Mouse (Mus musculus): ENCODE results near the gene Smtnl1.

DNA sequence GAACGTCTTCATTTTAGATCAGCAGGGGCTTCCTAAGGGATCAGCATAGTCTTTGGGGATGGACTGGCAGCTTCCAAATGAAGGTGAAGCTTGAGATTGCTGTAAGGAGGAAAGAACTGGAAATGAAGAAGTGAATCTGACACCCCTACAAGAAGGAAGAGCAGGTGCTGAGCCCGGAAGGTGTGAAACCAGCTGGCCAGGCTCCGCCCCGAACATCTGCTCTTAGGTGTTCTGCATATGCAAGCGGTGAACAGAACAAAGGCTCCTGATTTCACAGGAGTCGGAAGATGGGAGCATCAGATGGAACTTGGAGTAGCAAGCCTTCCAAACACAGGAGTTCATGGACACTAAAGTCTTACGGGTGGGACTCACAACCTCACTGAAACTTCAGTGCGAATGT is 14.7 kb upstream of the Smtnl1 start:
- TF ChIP-seq CTCF (IDR thresholded peaks at IDR 0.05; ENCODE audit: borderline replicate concordance, control insufficient read depth, extremely low read depth, insufficient read depth, low read length, poor library complexity), result no peak
- no peak for TF ChIP-seq POLR2A (IDR thresholded peaks at IDR 0.05; ENCODE audit: control insufficient read depth, extremely low read depth, insufficient read depth, low read length, poor library complexity)

Measured in thymus, adult 2 months (tissue).